In the genomic region with DNA sequence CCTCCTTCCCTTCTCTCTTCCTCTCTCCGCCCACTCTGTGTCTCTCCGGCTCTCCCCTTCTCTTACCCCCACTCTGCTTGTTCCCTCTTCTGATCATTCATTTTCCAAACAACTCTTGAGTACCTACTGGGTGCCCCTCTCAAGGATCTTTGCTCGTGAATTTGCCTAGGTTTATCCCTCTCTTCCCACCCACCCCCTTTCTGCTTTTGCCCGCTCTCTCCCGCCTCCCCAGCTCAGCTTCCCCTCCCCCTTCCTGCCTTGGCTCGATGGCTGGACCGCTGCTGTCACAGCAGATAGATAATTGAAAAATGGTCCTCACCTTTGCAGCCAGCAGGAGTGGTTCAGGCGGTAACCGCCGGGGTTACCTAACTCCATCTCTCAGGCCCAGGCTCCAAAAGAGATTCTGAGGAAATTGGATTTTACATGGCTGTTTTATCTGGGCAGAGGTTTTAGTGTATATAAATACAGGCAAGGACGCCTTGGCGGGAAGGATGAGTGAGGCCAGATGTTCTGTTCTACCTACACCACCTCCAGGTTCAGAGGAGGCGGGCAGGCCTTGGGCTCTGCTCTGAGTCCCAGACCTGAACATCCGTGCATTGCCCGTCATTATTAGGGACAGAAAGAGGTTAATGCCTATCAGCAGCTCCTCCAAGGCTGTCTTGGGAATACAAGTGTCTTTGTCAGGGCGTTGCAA, we compare ENCODE assay signal across 8 mouse cellular contexts.
DNase-seq lines count a peak whose midpoint lies in the region; ATAC-seq and TF ChIP-seq lines count a peak whose summit lies in the region.

No protein-coding gene starts in this region.

- H3K36me3 ChIP-seq in thymus, adult 2 months (ENCODE audit: control insufficient read depth, insufficient read depth, low read length) = no peaks in the 10 kb centered on the region
- H3K36me3 ChIP-seq in hindbrain, embryonic 16.5 days (ENCODE audit: control insufficient read depth, insufficient read depth, low read length) = no peaks in the 10 kb centered on the region
- no peaks in the 10 kb centered on the region for H3K36me3 ChIP-seq in neural tube, embryonic 12.5 days

- peak overlapping the region; percentile 34; the same call in 1 of the 2 replicates for H3K4me3 ChIP-seq in thymus, adult 2 months (ENCODE audit: control insufficient read depth, insufficient read depth, low read length)
- peak overlapping the region; percentile 56 for H3K4me3 ChIP-seq in hindbrain, embryonic 16.5 days (ENCODE audit: low read length)
- peak overlapping the region; percentile 49 for H3K4me3 ChIP-seq in neural tube, embryonic 12.5 days

- ATAC-seq in CD4-positive, CD25-positive, alpha-beta regulatory T cell, adult 4 months = no peak
- no peak for ATAC-seq in hindbrain, embryonic 16.5 days
- ATAC-seq in neural tube, embryonic 12.5 days (ENCODE audit: low FRiP score, low read depth) = no peak

- peak; percentile 11 for DNase-seq in CD4-positive, CD25-positive, alpha-beta regulatory T cell, adult 2 months (ENCODE audit: low read depth, low spot score)
- DNase-seq in thymus, adult 2 months = no peak
- no peak for DNase-seq in thymus, adult 18-20 months
- no peak for DNase-seq in urinary bladder, postnatal 36 days (ENCODE audit: low spot score in 2 of 2)
- no peak for DNase-seq in adrenal gland, adult 18-20 months (ENCODE audit: low spot score in 2 of 2)

- 33% methylated on average over 16 of the region's 16 CpGs for WGBS in thymus, adult 2 months
- 3% methylated on average over 16 of the region's 16 CpGs for WGBS in hindbrain, embryonic 16.5 days
- 2% methylated on average over 16 of the region's 16 CpGs for WGBS in neural tube, embryonic 12.5 days

- no peak for TF ChIP-seq POLR2A in thymus, adult 2 months (IDR thresholded peaks at IDR 0.05; ENCODE audit: control insufficient read depth, extremely low read depth, insufficient read depth, low read length, poor library complexity)

- H3K9me3 ChIP-seq in hindbrain, embryonic 16.5 days (ENCODE audit: control insufficient read depth, low read length) = no peaks in the 10 kb centered on the region
- no peaks in the 10 kb centered on the region for H3K9me3 ChIP-seq in neural tube, embryonic 12.5 days

- H3K27me3 ChIP-seq in thymus, adult 2 months (ENCODE audit: control insufficient read depth, insufficient read depth, low read length) = peaks cover 29% of the 10 kb centered on the region
- no peaks in the 10 kb centered on the region; the same call in none of the 2 replicates for H3K27me3 ChIP-seq in hindbrain, embryonic 16.5 days (replicated peaks; ENCODE audit: control insufficient read depth, insufficient read depth, low read length)
- H3K27me3 ChIP-seq in neural tube, embryonic 12.5 days (replicated peaks) = peaks cover 42% of the 10 kb centered on the region

- peak overlapping the region; percentile 83 for H3K9ac ChIP-seq in hindbrain, embryonic 16.5 days (ENCODE audit: low read depth, low read length)
- peak overlapping the region; percentile 74; the same call in 1 of the 2 replicates for H3K9ac ChIP-seq in neural tube, embryonic 12.5 days

- no peak for TF ChIP-seq CTCF in thymus, adult 2 months (IDR thresholded peaks at IDR 0.05; ENCODE audit: borderline replicate concordance, control insufficient read depth, extremely low read depth, insufficient read depth, low read length, poor library complexity)

- H3K4me1 ChIP-seq in thymus, adult 2 months (replicated peaks; ENCODE audit: control insufficient read depth, insufficient read depth, low read length) = peaks cover 19% of the 10 kb centered on the region
- H3K4me1 ChIP-seq in hindbrain, embryonic 16.5 days (ENCODE audit: control insufficient read depth, insufficient read depth, low read depth, low read length) = peaks cover 37% of the 10 kb centered on the region
- H3K4me1 ChIP-seq in neural tube, embryonic 12.5 days = peaks cover 51% of the 10 kb centered on the region

- H3K27ac ChIP-seq in thymus, adult 2 months (ENCODE audit: control insufficient read depth, insufficient read depth, low read length) = no peak overlapping the region
- peak overlapping the region; percentile 97 for H3K27ac ChIP-seq in hindbrain, embryonic 16.5 days (ENCODE audit: low read depth, low read length)
- peak overlapping the region; percentile 96 for H3K27ac ChIP-seq in neural tube, embryonic 12.5 days

- H3K4me2 ChIP-seq in hindbrain, embryonic 16.5 days (ENCODE audit: low read length) = peak overlapping the region; percentile 99
- peak overlapping the region; percentile 98 for H3K4me2 ChIP-seq in neural tube, embryonic 12.5 days (replicated peaks)
